Mouse (Mus musculus) limb, embryonic 14.5 days (tissue): ENCODE results near the gene Col4a1. TPM values are rescaled to one million over a fixed set of nuclear protein-coding genes. Genes with fewer than 3 reads are reported as not detected.
A peak's percentile ranks its signal among the peaks of the same experiment; 100 is the strongest.

ENCODE experiments used
- ATAC-seq: fragments of 200-750 bp; cut with Nextera tagmentation; 2 replicates; pipeline ENCODE4 v1.8.0; 2017; ENCODE audit warnings: low read depth, moderate number of reproducible peaks, moderate TSS enrichment; ENCODE audit not compliant: low FRiP score
- DNase-seq: peaks from one replicate; pipeline ENCODE4 v3.0.0-alpha.2; 2015; ENCODE audit warnings: low spot score
- H3K27ac ChIP-seq: fragments of 300-500 bp; sonication (generic); replicated peaks from 2 replicates; pipeline ENCODE4 v1.5.1; 2014; ENCODE audit warnings: low read depth, mild to moderate bottlenecking, low read length, moderate library complexity, mixed read lengths
- H3K27me3 ChIP-seq: fragments of 300-500 bp; sonication (generic); 2 replicates; pipeline ENCODE4 v1.6.1; 2014; ENCODE audit warnings: low read length, mixed read lengths; ENCODE audit not compliant: control insufficient read depth, insufficient read depth
- H3K36me3 ChIP-seq: fragments of 300-500 bp; sonication (generic); 2 replicates; pipeline ENCODE4 v1.6.1; 2014; ENCODE audit warnings: mild to moderate bottlenecking, low read length, moderate library complexity, mixed read lengths; ENCODE audit not compliant: control insufficient read depth, insufficient read depth
- H3K4me1 ChIP-seq: fragments of 300-500 bp; sonication (generic); 2 replicates; pipeline ENCODE4 v1.6.1; 2014; ENCODE audit warnings: antibody characterized with exemption, low read length, mixed read lengths; ENCODE audit not compliant: control insufficient read depth, insufficient read depth
- H3K4me2 ChIP-seq: fragments of 300-500 bp; sonication (generic); replicated peaks from 2 replicates; pipeline ENCODE4 v1.6.1; 2014; ENCODE audit warnings: low read depth, mild to moderate bottlenecking, low read length, moderate library complexity; ENCODE audit not compliant: severe bottlenecking
- H3K4me3 ChIP-seq: fragments of 300-500 bp; sonication (generic); replicated peaks from 2 replicates; pipeline ENCODE4 v1.5.1; 2014; ENCODE audit warnings: low read length
- H3K9ac ChIP-seq: fragments of 300-500 bp; sonication (generic); 2 replicates; pipeline ENCODE4 v1.6.1; 2014; ENCODE audit warnings: mild to moderate bottlenecking, low read depth, low read length, moderate library complexity; ENCODE audit not compliant: severe bottlenecking
- H3K9me3 ChIP-seq: fragments of 300-500 bp; sonication (generic); 2 replicates; pipeline ENCODE4 v1.6.1; 2016; ENCODE audit warnings: low read length; ENCODE audit not compliant: control insufficient read depth
- POLR2A ChIP-seq: fragments of 200-500 bp; IDR thresholded peaks from 2 replicates; pipeline ENCODE4 v1.8.0; 2012; ENCODE audit warnings: inconsistent platforms, mild to moderate bottlenecking, moderate library complexity, borderline replicate concordance; ENCODE audit not compliant: insufficient read depth, insufficient read length; ENCODE audit errors: extremely low read depth
- WGBS: fragments of 180-500 bp; shearing (Covaris S2); extraction: QIAGEN DNeasy Blood & Tissue Kit; methylation state at CpG from one replicate; pipeline ENCODE4 v1.1.7; 2014; 5-methylcytosine and 5-hydroxymethylcytosine counted together
- polyA plus RNA-seq, 2 experiments: library from polyadenylated mRNA; depleted of rRNA in 1 of 2; stranded (reverse) in 1 of 2; unstranded in 1 of 2; fragments of >200 nt; fragmentation: Nextera tagmentation in 1 of 2; extraction: Ambion mirVana in 1 of 2; gene quantifications; 2 replicates each; pipeline versions ENCODE4 v1.2.1 to v1.2.3; 2012 to 2014

The Col4a1 gene
- polyA plus RNA-seq, 2 experiments, result 215 to 225 TPM

DNA sequence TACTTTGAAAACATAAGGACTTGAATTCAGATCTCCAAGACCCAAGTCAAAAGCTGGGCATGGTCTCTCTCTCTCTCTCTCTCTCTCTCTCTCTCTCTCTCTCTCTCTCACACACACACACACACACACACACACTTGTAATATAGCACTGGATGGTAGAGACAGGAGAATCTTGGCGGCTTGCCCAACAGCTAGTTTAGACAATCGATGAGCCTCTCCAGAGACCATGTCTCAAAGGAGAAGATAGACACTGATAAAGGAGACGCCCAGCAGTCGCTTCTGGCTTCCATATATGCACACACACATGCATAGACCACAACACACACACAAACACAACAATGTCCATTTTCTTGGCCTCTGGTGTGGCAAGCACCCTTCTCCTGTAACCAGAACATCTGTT is 126.2 kb downstream of the Col4a1 start:
- no peak for DNase-seq

DNA sequence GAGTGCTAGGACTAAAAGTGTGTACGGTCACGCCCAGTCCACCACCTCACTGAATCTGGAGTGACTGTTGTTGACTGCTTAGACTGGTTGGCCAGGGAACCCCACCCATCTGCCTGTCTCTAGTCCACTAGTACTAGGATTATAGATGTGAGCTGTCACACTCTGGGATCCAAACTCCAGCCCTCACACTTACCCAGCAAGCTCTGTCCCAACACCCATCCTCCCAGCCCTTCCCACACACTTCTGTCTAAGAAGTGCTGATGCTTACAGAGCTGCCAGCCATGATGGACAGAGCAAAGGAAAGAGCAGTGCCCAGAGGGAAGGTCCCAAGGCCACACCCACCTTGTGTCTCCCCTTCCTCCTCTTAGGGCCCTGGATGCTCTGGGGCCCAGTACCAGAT is 127.0 kb downstream of the Col4a1 start:
- ATAC-seq (no peak), DNase-seq (no peak)
- Histone ChIP-seq H3K9me3 (no peaks in the 10 kb centered on the region), H3K36me3 (no peaks in the 10 kb centered on the region), H3K27ac (no peak overlapping the region), H3K4me1 (peaks cover 4% of the 10 kb centered on the region; the same call in 1 of the 2 replicates), H3K9ac (no peak overlapping the region), H3K27me3 (peaks cover 6% of the 10 kb centered on the region; the same call in 1 of the 2 replicates), H3K4me2 (no peak overlapping the region), H3K4me3 (no peak overlapping the region)
- 96% methylated on average over 2 of the region's 2 CpGs for WGBS
- TF ChIP-seq POLR2A, result no peak

More for the DNA sequence above, 126.2 kb downstream of the Col4a1 start:
- Histone ChIP-seq H3K9me3 (no peaks in the 10 kb centered on the region), H3K9ac (no peak overlapping the region), H3K27me3 (peaks cover 6% of the 10 kb centered on the region; the same call in 1 of the 2 replicates), H3K4me3 (no peak overlapping the region), H3K4me2 (no peak overlapping the region), H3K4me1 (peaks cover 4% of the 10 kb centered on the region; the same call in 1 of the 2 replicates), H3K36me3 (no peaks in the 10 kb centered on the region), H3K27ac (no peak overlapping the region)
- 83% methylated on average over 4 of the region's 4 CpGs for WGBS
- ATAC-seq, result no peak
- TF ChIP-seq POLR2A, result no peak

DNA sequence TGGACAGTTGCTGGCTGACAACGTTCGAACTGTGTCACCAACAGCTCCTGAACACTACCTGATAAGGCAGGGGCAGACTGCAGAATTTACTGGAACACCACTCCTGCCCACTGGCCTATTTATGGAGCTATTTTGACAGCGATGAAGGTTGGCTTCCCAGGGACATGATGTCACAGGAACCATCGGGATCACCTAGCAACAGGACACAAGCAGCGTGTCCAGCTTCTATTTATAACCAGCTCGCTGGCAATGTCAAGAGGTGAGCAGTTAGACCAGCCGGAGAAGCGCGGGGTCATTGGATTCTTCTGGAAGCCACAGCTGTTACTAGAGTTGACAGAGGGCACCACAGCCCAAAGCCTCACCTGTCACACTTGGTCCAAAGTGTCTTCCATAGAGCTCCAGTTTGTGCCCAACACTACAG is 129.0 kb downstream of the Col4a1 start:
- DNase-seq (peak; percentile 19), ATAC-seq (no peak)
- Histone ChIP-seq H3K9ac (no peak overlapping the region), H3K4me1 (peaks cover 4% of the 10 kb centered on the region; the same call in 1 of the 2 replicates), H3K27ac (no peak overlapping the region), H3K9me3 (no peaks in the 10 kb centered on the region), H3K36me3 (no peaks in the 10 kb centered on the region), H3K27me3 (peaks cover 6% of the 10 kb centered on the region; the same call in 1 of the 2 replicates), H3K4me3 (no peak overlapping the region), H3K4me2 (no peak overlapping the region)
- WGBS, result 70% methylated on average over 9 of the region's 9 CpGs
- TF ChIP-seq POLR2A, result no peak

DNA sequence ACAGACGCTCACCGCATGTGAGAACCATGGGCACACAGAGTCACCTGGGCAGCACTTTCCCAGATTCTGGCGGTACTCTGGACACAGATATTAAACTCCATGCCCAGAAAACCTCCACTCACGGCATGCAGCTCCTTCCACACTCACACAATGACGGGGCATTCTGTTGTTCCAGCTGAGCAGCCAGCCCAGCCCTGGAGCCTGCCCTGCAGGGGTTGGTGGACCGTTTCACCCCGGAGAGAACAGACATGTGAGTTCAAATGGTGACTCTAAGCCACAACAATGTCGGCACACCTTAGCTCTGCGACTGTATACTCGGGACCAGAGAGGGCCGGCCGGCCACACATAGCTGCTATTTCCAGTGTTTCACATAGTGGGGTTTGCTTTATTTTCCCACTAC is 130.0 kb downstream of the Col4a1 start:
- TF ChIP-seq POLR2A, result no peak
- 78% methylated on average over 12 of the region's 12 CpGs for WGBS

DNA sequence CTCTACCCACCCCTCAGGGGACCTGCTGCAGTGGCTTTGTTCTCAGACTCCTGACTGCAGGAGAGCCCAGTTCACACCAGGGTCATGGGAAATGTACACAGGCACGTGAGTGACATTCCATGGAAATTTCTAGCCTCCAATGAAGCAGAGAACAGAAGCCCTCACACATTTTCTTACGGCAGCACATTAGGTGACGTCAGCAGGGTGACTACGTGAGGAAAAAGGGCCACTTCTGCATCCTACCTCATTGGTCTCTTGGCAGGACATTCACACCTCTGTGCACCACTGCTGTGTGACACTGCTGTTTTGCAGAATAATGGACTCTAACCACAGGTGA is 130.5 kb downstream of the Col4a1 start:
- no peak overlapping the region for H3K9ac ChIP-seq

More for the DNA sequence above, 130.0 kb downstream of the Col4a1 start:
- H3K27ac ChIP-seq, result no peak overlapping the region
- H3K4me3 ChIP-seq, result no peak overlapping the region
- no peaks in the 10 kb centered on the region for H3K9me3 ChIP-seq
- H3K36me3 ChIP-seq, result no peaks in the 10 kb centered on the region
- ATAC-seq (no peak), DNase-seq (no peak)
- no peak overlapping the region for H3K9ac ChIP-seq
- no peaks in the 10 kb centered on the region for H3K27me3 ChIP-seq
- no peaks in the 10 kb centered on the region for H3K4me1 ChIP-seq
- H3K4me2 ChIP-seq, result no peak overlapping the region

More for the DNA sequence above, 130.5 kb downstream of the Col4a1 start:
- no peak for DNase-seq
- Histone ChIP-seq H3K4me2 (no peak overlapping the region), H3K27me3 (no peaks in the 10 kb centered on the region), H3K36me3 (no peaks in the 10 kb centered on the region), H3K4me1 (no peaks in the 10 kb centered on the region), H3K9me3 (no peaks in the 10 kb centered on the region), H3K27ac (no peak overlapping the region), H3K4me3 (no peak overlapping the region)
- ATAC-seq, result no peak
- 47% methylated on average over 4 of the region's 4 CpGs for WGBS
- no peak for TF ChIP-seq POLR2A
